Mouse (Mus musculus) kidney, adult 9 months (tissue): Measurements from ENCODE around the gene Ttc22.
A peak's percentile ranks its signal among the peaks of the same experiment; 100 is the strongest.

Experiments
- DNase-seq: peaks from one replicate; pipeline ENCODE4 v3.0.0; 2022

Gene Ttc22

DNA sequence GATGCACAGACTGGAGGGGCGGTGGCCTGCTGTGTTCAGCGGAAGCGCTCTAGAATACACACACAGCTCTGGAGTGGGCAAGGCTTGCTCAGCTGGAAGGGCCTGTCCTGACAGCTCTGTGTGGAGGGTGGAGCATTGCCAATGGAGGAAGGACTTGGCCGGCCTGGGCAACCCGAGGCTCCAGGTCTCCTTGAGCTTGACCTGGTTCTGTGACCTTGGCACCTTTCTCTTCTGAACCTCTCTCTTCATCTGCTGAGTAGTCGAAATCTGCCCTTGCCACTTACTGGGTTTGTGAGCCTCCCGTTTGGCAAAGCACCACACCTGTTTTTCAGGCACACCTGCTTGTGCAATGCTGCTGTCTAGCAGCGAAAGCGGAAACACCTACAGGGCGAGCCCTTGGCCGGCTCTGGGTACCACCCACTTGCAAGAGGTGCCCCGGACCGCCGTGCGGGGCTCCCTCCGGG is at the start of gene Ttc22:
Gene Ttc22, plus strand, starts transcription at position 403 of the 464 bp plus-strand sequence.
- DNase-seq = peak; percentile 92

DNA sequence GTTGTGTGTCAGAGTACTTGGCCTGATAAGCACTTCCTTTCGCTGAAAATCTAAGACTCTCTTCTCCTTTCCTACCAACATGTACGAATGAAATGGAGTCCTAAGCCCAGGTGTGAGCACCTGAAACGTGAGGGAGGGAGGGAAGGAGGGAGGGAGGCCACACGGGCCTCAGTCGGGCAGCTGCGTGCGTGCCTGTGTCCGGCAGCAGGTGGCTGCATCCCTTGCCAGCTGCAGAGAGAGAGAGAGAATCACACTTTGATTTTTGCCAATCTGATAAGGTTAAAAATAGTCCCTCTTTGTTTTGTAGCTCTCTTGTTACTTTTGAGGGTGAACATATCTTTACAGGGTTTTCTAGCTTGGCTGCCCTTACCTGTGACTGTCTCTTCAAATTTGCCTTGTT is 47.2 kb upstream of the Ttc22 start:
- DNase-seq = no peak

DNA sequence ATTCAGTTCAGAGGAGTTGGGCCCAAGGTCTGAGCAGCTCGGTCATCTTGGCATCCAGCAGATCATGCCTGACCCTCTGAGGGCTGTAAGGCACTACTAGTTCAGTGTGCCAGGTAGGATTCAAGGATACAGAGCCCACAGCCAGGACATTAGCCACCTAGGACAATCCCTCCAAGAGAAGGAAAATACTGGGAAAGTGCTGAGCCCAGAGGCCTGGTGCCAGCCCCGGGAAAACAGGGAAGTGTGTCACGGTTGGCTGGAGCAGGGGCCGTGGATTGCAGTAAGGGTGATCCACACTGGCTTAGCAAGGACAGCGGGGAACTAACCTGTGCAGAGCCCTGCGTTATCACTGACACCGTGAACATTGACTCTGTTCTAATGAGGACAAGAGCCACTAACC is 44.7 kb upstream of the Ttc22 start:
- DNase-seq = peak; percentile 75

DNA sequence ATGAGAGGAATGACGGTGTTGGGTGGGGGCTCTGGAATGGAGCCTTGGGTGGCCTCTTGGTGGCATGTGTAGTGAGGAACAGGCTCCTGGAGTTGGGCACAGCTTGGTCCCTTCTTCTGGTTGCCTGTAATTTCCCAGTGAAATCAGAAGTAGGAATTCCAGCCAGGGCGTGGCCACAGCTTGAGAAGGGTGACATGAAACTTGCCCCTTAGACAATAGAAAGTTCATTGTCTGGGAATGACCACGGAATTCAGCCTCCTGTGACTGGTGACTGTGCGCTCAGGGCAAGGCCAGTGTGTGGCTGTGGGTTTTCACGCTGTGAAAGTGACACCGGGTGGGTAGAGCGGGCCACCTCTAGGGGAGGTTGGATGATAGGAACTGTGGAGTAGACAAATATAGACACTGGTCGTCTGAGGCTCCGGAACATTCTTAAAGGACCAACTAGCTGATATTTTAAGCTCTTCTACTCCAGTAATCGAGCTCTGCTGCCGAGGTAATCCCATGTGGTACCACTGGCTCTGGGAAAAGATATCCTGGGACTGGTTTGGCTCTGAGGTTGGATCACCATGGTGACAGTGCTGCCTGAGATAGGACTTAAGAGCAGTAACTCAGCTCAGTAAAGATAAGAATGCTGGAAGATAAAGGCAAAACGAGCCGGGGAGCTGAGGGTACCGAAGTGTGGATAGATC is 40.9 kb upstream of the Ttc22 start:
- DNase-seq = no peak

DNA sequence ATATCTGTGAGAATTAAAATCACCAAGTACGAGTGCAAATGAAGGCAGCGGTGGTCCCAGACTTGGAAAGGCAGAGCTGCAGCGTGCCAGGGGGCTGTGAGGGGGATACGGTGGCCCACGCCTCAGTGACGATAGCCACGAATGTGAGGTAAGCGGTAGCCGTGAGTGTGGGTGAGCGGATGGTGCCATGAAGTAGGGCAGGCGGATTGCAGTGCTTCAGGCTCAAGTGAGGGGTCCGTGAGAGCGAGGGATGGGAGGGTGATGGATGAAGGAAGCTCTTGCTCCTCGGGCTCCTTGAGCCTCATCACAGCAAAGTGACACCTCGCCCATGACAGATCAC is 40.4 kb upstream of the Ttc22 start:
- no peak for DNase-seq

DNA sequence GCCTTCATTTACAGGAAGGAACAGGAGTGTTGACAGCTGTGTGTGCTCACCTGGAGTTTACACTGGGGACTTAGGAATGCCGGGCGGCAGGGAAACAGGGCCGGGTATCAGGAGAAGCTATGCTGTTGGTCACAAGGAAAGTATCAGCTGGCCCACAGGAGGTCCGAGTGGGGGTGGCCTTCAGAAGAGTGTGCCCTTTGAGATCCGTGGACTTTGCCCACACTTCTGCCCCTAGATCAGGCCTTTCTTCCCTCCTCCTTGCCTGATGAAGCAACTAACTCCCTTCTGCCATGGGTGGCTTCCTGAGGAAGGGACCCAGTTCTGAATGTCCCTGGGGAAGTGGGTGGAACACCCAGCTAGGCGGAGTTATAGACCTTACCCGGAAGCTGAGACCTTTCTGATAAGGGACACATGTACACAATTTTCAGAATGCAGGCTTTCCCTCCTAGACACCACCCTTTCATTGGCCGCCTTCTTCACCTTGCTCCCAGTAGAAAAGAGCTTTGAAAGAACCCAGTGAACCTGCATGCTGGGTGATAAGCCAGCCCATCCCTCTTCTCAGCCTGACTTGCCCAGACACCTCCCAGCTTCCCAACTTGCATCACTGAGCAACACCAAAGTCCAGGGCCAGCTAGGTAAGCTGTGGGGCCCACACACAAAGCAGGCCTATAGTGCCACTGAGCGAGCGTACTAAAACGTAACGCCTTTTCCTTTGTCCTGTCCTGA is 39.6 kb upstream of the Ttc22 start:
- peak; percentile 92 for DNase-seq

DNA sequence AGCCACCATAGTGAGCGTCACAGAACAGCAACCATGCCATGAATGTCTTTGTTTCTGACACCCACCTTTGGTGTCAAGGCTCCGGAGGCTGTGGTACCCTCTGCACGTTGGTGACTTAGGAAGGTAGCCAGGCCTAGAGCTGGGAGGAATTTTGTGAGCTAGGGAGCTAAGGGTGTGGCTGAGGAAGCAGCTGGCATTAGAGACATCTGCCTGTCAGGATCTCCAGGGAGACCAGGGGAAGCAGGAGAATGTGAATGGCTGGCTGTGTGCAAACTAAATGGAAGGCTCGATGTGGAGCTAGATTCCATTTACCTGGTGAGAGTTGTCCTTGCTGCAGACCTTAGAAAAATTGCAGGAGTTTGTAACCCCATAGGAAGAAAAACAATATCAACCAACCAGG is 37.6 kb upstream of the Ttc22 start:
- DNase-seq = no peak

DNA sequence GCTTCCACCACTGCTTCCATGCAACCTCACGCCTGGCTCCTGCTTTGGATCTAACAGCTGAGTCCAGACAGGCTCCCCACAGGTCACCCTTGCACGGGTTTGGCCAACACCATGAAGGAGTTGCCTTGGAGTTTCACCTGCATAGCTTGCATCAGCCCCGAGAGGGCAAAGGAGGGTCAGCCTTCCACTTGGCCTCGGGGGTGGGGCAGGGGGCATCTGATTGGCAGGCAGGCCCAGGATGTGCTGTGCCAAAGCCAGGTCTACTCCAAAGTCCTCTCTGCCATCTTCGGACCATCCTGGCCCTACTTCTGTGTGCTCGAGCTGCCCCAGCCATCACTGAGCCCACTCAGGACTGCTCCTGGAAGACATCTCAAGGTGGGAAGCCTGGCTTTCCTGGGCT is 35.2 kb upstream of the Ttc22 start:
- DNase-seq = peak; percentile 94

DNA sequence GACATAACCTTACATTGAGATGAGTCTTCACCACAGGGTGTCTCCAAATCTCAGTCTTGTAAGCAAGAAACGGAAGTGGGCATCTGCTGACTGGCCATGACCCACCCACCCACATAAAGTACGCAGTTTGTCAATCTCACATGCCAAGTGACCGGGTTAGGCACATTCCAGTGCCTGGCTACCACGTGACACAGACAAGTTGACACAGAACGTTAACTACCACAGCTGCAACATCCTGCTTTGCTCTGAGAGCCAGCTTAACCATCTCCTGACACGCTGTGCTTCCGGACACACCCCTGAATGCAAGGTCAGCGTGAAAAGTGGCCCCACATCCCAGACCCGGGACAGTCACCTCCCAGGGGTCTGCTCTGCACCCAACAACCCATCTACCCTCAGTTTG is 32.1 kb upstream of the Ttc22 start:
- peak; percentile 57 for DNase-seq

DNA sequence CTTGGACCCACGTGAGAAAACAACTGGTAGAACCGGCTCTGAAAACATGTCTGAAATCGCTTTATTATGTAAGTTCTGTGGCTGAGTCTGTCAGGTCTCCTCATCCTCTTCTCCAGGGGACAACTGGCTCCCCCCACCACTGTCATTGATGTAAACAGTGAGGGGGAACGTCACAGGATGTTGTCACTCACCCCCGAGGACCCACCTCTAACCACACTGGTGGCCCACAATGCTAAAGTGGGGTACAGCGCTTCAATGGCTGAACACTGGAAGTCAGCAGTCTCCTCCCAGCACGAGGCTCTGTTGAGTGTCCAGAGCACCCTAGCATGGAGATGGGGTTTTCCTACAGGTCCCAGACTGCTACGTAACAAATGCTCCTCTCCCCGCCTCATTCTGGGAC is 31.4 kb upstream of the Ttc22 start:
- no peak for DNase-seq

DNA sequence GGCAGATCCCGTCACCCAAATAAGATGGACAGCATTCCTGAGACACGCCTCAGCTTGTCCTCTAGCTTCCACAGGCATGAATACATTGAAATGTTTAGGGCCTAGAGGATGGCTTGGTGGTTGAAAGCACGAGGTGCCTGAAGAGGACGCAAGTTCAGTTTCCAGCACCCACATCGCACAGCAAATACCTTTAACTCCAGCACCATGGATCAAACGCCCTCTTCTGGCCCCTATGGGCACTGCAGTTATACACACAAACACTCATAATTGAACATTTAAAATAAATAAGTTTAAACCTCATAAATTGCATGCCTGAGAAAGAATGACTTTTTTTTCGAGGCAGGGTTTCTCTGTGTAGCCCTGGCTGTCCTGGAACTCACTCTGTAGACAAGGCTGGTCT is 28.6 kb upstream of the Ttc22 start:
- DNase-seq = no peak

DNA sequence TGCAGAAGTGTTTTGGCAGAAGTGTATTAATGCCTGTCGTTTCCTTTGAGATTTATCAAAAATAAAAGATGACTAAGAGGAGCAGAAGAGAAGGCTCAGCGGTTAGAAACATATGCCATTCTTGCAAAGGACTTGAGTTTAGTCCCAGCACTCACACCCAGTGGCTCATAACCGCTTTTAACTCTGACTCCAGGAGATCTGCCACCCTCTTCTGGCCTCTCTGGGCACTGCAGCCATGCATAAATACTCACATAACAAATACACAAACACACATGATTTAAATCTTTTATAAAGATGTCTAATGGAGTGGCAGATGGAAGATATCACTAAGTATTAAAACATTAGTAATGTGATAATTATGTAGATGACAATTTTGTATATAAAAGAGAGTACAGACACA is 26.0 kb upstream of the Ttc22 start:
- no peak for DNase-seq

DNA sequence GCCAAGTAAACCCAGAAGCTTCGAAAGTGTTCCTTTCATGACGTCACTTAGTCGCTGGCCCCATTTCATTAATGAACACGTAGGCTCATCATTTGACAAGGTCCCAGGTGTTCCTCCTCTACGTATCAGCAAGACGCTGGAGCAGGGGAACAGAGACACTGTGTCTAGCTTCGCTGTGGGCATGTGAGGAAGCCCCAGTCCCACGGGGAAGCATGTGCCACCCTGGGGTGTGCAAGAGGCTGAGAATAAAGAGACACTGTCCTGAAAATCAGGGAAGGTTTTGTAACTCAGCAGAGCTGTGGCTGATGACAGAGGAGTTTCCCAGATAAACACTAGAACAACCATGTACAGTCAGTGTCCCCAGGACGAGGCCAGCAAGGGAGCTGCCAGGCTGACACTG is 25.2 kb upstream of the Ttc22 start:
- no peak for DNase-seq

DNA sequence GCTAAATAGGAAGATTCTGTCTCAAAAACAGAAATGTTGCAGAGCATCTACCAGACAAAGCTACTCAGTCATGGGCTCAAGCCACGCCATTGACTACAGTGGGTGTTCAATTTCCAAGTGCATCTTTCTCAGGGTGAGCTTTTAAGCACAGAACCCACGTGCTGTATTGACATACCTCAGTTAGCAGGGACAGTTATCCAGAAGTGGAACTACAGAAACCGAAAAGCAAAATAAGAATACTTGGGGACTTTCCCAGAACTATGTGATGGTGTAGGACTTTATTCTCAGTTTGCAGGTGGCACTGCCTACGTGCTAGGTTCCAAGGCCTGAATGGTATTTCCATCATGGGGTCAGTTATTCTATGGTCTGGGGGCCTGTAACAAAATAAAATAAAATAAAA is 24.5 kb upstream of the Ttc22 start:
- no peak for DNase-seq

DNA sequence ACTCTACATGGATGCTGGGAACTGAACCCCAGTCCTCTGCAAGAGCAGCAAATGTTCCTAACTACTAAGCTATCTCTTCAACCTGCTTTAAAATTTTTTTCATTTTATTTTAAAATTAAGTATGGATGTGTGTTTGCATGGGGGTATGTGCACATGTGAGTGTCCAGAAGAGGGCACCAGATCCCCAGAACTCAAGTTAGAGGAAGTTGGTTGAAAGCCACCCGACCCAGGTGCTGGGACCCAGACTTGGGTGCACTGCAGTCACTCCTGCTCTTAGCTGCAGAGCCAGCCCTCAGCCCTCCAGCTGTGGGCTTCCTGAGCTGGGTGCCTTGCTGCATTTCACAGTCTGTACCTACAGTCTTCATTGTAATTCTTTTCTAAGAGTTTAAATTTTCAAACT is 22.8 kb upstream of the Ttc22 start:
- DNase-seq = no peak

DNA sequence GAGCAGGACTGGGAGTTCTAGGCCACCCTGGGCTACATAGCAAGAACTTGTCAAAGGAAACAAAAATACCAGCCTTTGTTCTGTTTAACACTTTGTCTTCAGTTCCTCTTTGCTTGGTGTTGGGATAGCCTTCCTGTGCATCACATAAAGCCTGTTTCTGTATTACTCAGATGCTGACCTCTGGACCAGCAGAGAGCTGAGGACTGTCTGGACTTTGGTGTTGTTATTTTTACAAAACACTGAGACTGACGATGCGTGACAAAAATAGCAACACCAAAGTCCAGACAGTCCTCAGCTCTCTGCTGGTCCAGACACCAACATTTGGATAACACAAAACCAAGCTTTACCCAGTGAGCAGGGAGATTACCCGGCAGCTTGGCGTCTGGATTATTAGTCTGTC is 21.5 kb upstream of the Ttc22 start:
- DNase-seq = peak; percentile 87

DNA sequence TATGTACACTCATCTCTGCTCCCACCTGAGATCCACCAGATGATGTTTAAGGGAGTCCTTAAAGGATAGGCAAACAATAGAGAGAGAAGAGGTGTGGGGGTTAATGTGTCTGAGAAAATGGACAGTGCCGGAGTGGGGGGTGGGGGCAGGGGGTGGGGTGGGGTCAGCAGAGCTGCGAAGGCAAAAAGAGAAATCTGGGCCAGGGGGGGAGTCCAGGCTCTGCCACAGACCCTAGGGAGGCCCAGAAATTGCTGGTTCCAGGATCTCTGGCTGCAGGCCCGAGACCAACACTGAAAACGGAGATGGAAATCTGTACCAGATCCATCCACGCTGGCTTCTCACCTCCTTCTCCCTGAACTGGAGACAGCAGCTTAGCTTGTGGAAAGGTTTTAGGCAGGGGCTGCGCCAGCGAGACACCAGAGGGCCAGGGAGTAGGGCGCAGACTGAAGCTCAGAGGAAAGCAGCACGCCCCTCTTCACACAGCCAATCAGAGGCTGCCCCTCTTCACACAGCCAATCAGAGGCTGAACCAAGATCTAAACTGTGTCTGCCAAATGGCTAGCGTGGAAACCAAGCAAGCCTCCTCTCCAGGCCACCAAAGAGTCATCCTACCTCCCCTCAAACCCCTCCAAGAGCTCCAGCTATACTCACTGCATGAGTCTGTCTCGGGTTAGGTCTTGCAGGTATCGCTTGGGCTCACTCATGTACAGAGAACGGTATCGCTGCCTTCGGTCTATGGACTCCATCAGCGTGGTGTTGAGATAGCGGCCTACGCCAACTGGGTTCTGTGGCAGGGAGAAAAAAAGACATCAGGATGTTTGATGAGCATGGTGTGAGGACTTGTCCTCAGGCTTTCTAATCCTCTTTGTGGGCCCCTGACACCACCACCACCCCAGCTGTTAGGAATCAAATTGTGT is 15.3 kb upstream of the Ttc22 start:
- no peak for DNase-seq

DNA sequence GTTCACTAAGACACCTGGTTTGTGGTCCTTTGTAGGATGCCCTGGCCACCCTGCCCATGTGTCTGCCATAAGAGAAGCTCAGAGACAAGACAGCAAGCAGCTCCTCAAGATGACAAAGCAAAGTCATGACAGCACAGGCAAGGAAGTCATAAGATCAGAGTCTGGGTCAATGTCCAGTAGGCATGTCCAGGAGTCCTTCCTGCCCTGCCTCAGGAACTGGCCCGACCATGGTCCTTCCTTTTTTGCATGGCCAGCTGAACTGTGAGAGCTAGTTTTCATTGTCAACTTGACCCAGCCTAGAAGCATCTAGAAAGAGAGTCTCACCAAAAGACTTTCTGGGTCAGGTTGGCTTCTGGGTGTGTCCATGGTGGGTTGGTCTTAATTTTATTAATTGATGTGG is 14.3 kb upstream of the Ttc22 start:
- peak; percentile 71 for DNase-seq

DNA sequence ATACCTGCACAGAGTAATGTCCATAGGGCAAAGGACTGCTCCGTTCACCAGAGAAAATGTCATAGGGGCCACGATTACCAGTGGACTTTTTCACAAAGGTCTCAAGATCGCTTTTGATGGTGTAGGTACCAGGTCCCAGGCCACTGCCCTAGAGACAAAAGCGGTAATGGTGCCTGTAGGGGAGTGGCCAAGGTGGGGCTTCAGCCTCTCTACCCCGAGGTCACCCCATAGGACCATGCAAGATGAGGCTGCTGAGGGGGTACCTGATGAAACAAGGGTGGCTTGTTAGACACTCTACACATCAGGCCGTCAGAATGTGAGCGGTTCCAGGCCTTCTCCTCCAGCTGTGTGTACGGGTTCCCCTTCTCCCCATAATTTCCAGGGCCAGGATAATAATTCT is 9.1 kb upstream of the Ttc22 start:
- no peak for DNase-seq

DNA sequence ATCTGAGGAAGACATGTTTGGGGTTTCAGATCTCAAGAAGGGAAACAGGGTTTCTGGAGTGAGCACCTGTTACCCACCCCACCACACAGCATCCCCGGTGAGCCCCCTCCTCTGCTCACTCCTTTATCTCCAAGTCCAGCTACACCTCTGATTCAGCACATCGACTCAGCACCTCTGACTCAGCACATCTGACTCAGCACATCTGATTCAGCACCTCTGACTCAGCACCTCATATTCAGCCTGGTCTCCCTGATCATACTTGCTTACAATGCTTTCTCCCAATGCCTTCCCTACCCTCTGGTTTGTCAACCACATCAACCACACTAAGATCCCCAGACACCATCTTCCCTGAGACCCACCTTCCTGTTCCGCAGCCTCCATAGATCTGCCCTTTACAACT is 8.7 kb upstream of the Ttc22 start:
- DNase-seq = peak; percentile 36

DNA sequence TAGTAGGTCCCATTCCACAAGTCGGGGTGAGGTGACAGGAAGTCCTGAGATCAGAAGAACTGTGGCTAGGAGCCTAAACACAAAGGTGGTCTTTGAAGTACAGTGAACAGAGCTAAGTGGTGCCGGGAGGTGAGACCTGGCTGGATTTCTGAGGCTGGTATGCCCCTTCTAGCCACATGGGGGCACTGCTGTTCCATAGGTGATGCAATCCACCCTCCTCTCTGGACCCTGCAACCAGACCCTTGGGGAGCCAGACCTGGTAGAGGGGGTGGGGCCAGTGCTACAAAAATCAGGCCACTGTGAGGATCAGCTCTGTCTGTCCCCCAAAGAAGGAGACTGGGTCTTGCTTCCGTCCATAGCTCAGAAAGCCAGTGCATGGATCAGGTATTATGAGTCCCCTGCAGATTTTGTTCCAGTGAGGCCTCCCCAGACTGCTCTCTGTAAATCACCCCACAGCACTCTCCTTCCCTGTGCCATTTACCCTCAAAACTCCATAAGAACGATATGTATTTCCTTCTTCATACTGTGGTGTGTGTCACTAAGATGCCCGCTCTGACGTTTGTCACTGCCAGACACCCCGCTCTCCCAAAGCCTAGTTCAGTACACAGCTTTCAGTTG is 7.9 kb upstream of the Ttc22 start:
- peak; percentile 70 for DNase-seq

DNA sequence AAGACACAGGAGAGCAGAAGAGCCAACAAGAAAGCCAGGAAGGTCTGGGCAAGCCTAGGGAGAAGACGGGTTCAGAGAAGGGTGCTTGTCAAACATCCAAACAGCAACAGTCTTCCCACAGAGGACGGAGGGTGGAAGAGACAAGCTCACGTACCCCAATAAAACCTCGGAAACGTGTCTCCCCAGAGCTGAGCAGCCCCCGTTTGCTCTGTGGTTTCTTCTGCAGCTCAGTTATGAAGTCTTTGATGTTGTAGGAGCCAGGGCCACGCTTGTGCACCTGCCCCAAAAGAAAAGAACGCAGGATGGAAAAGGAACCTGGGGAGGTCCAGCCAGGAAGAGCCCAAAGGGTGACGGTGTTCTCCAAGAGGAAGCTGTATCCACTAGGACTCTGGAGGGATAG is 7.4 kb upstream of the Ttc22 start:
- DNase-seq = no peak

DNA sequence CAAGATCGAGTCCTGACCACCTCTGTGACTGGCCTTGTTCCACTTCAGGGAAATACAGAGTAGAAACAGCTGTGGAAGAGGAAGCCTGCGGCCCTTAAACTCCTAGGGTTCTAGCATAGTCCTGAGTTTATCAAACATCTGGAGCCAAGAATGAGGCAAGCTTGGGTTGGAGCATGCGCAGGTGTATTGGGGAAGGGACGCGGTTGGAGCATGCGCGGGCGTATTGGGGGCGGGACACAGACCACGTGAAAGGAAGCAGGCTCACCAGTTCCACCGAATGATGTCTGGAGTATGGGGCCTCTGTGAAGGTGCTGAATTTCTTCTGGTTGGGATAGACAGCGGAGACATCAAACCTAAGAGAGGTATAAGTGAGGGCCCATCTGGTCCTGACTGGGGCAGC is 6.6 kb upstream of the Ttc22 start:
- DNase-seq = no peak
